Mouse (Mus musculus) skeletal muscle tissue, adult 2 months (tissue): Measurements from ENCODE around the gene Aldh4a1.

Experiments
- DNase-seq: peaks from one replicate; pipeline ENCODE4 v3.0.0-alpha.2; 2012; ENCODE audit warnings: low read depth, low spot score

The Aldh4a1 gene

GRCm38 (mm10) chr4:139589351-139590027 is 33.2 kb upstream of the Aldh4a1 start:
- DNase-seq = no peak

DNA sequence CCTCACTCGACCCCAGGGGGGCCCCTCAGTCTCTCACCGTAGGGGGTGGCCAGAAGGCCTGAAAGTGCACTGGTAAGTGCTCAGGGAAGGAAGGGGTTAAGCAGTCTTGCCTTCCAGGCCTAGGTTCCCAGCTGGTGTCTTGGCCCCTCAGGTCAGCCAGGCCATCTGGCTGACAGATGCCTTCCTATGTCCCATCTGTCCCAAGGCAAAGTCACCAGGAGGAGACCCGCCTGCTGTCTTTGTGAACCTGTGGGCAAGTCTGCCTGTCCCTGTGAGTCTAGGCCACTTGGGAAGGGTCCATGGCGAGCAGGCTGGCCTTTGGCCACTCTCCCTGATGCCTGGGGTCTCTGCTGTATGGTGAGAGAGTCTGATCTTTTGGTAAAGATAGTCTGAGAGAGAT is 32.2 kb upstream of the Aldh4a1 start:
- no peak for DNase-seq

DNA sequence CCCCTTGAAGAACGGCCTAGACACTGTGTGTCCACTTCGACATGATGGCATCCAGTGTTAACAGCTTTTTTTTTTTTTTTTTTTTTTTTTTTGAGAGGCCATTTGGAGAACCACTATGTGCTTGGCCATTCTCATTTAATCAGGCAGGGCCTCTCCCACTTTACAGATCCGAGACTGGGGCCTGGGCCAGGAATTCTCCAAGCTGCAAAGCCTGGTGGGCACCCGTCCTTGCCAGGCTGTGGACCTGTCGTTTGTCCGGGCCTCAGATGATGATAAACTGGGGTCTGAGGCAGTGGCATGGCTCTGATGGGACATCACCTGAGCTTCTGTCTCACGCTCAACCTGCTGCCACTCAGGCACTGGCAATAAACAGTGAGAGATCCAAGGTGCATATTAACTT is 29.8 kb upstream of the Aldh4a1 start:
- no peak for DNase-seq

GRCm38 (mm10) chr4:139593383-139593782 is 29.3 kb upstream of the Aldh4a1 start:
- DNase-seq = no peak

- no peak for DNase-seq
Observed at GRCm38 (mm10) chr4:139594062-139594461, 28.6 kb upstream of the Aldh4a1 start.

DNA sequence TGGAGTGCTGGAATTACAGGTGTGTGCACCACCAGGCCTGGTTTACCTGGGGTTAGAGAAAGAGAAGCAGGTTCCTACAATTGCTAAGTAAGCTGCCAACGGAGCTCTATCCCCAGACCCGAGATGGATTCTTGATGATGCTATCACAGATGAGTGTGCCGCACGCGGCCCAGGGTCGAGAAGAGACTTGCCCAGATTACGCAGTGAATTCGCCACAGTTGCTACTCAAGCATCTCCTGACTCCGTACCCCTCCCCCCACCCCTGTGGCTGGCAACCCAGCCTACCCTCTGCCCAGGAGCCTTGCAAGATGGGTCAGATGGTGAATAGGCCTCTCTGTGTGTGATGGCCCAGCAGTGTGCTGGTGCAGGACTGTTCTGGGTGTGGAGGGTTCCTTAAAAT is 26.0 kb upstream of the Aldh4a1 start:
- DNase-seq = no peak

DNA sequence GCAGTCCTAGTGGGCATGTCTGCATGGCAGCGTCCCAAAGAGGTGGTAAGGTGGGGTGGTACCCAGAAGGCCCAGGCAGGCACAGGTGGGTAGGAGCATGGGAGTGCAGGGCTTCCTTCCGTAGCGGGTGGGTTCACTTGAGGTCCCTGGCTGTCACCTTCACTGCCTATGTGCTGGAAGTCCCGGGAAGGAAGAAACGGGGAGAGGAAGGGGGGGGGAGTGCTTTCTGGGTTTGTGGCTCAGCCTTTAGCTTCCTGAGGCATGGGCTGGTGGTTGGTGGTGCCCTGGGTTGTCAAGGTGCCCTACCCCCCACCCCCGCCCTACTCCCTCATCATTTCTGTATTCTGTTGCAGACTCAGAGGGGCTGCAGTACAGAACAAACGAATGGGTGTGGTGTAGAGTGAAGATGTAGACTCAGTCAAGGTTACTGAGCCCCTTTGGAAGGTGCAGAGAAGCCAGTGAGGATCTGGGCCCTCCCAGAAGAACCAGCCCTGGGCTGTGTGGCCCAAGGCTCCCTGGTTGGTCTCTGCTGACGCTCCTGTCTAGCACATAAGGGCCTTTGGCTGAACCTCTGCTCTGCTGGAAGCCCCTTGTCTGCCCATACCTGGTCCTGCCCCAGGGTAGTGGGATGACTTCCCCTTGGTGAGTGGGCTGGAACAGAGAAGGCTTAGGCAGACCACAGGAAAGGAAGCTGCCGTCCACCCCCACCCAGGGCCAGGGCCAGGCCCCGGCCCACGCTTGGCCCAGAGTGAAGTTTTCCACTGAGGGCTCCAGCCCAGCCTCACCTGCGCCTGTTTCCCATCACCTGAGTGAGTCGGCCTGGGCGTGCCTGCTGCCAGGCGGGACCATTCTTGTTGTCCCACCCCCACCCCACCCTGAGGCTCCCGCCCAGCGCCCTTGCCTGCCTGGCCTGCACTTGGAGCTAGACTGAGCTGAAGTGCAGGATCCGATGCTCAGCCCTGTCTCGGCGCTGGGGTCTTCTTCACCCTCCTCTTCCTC is 25.1 kb upstream of the Aldh4a1 start:
- no peak for DNase-seq

GRCm38 (mm10) chr4:139598356-139598755 is 24.3 kb upstream of the Aldh4a1 start:
- no peak for DNase-seq

DNA sequence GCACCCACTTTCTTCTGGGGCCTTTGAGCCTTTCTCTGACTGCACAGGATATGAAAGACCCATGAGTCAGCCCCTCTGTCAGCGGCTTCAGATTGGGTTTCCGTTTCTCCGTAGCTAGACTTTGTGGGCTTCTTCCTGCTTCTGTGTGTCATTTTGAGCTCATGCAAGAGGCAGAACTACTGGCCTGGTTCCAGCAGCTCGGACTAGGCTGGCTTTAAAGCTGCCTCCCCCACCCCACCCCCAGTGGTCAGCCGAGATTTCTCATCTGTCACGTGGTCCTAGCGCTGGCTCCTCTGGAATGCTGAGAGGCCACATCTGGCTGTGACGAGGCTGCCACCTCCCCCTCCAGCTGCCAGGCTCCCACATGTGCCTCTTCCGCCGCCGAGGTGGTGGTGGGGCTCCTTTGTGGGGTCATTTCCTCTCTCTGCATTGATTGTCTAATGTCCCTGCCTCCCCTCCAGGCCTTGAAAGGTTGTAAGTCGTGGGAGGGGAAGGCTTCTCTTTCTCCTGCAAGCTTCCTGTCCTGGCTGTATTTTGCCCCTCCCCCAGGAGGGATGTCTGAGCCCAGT is 23.6 kb upstream of the Aldh4a1 start:
- DNase-seq = peak; percentile 91

- DNase-seq = peak; percentile 44
Observed at GRCm38 (mm10) chr4:139601519-139602356, 20.9 kb upstream of the Aldh4a1 start.

DNA sequence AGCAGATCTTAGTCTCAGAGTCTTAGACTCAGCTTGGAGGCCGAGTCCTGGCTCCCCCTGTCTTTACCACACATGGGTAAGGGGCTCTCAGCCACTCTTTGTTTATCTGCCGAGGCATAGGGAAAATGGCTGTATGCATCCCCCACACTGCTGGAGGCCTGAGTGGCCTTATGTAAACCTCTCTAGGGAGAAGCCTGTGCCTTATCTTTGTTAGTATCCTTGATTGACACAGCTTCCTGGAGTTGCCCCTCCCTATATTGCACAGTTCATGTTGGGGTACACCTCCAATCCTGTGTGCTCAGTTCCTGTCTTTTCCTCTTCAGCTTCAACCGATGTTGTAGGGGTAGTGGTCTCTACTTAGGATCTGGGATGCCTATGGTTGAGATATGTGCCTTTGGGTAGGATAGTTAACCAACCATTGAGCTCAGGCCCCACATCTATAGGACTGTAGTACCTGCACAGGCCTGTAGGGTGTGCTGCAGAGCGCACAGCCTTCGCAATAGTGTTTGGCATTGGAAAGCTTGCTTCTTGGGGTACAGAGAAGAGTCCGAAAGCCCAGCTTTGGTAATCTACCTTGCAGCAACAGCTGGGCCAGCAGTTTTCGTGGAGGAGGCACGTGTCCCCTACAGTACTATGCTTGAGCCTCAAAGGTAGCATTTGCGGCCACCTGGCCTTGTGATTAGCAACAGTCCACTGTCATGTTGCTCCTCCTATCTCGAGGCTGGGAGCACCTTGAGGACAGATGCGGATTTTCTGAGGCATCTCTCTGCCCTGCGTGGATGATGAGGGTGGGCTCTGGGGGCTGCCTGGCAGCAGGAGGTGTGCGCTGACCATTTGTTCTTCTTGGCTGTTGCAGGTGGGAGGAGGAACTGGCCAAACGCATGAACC is 20.1 kb upstream of the Aldh4a1 start, which contains the start of gene Gm21969:
Gene Gm21969 (plus strand): TSS at position 830 of the 888 bp plus-strand sequence.
- DNase-seq = no peak

DNA sequence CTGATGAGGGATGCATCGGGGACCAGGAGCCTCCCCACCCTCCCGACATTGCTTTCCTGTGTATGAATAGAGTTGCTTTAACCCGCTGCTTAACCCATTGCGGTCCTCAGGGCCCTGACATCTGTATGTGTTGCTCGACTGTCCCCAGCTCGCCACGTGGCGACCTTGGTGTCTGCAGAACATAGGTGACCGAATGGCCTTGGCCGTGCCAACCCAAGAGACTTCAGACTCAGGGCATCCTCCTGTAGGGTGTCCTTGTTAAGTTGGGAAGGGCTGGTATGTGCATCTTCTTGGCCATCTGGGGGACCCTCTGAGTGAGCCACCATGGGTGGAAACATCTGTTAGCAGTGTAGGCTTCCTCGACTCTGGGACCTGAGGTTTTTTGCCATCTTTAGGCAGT is 17.4 kb upstream of the Aldh4a1 start:
- DNase-seq = no peak

- DNase-seq = peak; percentile 39
Observed at GRCm38 (mm10) chr4:139606732-139607131, 15.9 kb upstream of the Aldh4a1 start.

DNA sequence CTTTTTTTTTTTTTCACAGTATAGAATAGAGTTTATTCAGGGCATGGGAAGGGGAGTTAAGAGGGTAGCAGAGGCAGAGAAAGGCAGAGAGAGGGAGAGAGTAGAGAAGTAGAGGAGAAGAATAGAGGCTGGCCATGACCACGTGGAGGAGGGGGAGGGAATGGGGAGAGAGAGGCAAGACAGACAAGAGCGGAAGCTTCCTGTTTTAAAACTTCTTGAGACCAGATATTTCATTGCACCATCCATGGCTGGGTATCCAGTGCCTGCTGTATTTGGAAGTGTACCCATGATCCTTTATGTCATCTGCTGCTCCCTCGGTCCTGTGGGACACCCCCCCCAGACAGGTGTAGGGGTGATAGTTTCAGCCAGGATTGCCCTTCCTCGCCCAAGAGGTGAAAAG is 13.7 kb upstream of the Aldh4a1 start:
- DNase-seq = no peak

DNA sequence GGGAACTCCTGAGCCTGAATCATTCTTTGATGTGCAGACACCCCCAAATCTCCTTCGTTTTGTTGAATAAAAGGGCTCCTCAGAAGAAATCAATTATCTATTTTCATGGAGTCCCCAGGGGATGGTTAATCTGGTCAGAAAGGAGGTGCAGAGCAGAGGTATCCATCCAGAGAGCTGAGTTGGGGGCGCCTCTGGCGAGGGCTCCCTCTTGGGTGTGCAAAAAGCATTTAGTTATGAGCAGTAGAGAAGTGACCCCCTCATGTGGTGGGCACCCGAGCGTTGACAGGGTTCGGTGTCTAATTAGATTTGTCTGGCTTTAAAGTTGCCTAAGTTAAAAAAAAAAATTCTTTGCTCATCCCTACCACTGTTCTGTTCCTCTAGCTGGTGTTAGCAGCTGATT is 11.7 kb upstream of the Aldh4a1 start:
- no peak for DNase-seq

GRCm38 (mm10) chr4:139611542-139611953 is 11.1 kb upstream of the Aldh4a1 start:
- peak; percentile 85 for DNase-seq

DNA sequence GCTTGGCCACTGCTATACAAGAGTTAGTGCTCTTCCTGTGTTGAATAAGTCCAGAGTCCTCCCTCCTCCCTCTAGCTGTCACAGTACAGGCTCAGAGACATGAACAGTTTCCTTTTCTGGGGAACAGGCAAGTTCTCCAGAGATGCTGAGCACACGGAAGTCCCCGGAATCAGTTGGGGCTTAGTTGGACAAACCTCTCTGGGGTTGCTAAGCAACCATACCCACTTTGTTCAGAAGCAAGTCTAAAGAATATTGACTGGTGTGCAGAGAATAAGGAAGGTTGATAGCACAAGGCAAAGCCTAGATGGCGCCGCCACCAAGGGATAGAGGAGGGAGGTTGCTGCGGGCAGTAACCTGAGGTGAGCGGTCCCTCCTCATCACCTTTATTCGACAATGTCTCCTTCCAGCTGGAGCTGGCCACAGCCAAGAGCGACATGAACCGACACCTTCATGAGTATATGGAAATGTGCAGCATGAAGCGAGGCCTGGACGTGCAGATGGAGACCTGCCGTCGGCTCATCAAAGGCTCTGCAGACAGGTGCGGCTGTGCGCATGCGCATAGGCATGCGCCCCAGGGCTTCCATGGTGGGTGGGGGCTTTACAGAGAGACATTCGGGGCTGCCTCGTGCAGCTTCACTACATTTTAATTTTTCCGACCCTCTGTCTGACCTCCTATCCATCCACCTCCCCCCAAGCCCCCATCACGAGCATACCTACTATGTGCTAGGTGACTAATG is 8.0 kb upstream of the Aldh4a1 start:
- DNase-seq = no peak

- peak; percentile 54 for DNase-seq
Observed at GRCm38 (mm10) chr4:139616276-139617000, 6.2 kb upstream of the Aldh4a1 start.

- DNase-seq = no peak
Observed at GRCm38 (mm10) chr4:139617001-139617364, 5.7 kb upstream of the Aldh4a1 start.
